Mouse (Mus musculus): ENCODE measurements at regions not wholly inside any gene's neighbourhood (a gene's known extent, or its start where the extent isn't known, plus 50 kb on each side); places are given as distances from the start of the nearest gene placed in this dataset.

DNA sequence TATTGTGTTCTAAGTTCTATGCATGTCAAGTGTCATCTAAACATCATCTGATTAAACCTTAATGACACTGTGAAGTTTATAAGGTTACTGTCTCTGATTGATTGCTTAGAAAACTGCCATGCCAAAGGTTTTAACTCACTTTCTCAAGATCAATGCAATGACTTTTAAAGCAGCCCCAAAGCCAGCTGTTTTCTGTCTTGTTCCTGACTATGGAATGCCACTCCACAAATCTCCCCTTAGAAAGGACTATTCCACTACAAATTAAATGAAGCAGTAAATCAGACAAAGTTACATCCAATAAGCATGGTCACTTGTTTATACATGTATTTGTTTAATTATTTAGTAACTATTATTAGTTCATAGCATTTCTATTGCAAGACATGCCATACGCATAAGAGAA lies 247.1 kb upstream of the Pappa start:
- TF ChIP-seq POLR2A (IDR thresholded peaks at IDR 0.05; ENCODE audit: low read depth, low read length) (no peak), ZMIZ1 (IDR thresholded peaks at IDR 0.05; ENCODE audit: low read depth, low read length) (no peak), CTCF (conservative IDR thresholded peaks at IDR 0.05 in 1 of 2, IDR thresholded peaks at IDR 0.05 in 1 of 2; ENCODE audit: low read depth in 2 of 2, low read length in 2 of 2) (no peak), SIN3A (IDR thresholded peaks at IDR 0.05; ENCODE audit: low read length) (no peak), ZC3H11A (IDR thresholded peaks at IDR 0.05; ENCODE audit: low read depth, low read length) (no peak), KAT2A (IDR thresholded peaks at IDR 0.05; ENCODE audit: insufficient replicate concordance, low read length) (no peak), JUN (IDR thresholded peaks at IDR 0.05; ENCODE audit: insufficient read depth, low read depth, low read length) (no peak), HCFC1 (IDR thresholded peaks at IDR 0.05; ENCODE audit: low read depth, low read length) (no peak), NELFE (IDR thresholded peaks at IDR 0.05; ENCODE audit: low read depth, low read length) (no peak), MXI1 (IDR thresholded peaks at IDR 0.05; ENCODE audit: low read depth, low read length) (no peak), ELF1 (IDR thresholded peaks at IDR 0.05; ENCODE audit: low read depth, low read length) (no peak), MAFK (IDR thresholded peaks at IDR 0.05; ENCODE audit: insufficient replicate concordance, low read length) (no peak), ZKSCAN1 (IDR thresholded peaks at IDR 0.05; ENCODE audit: borderline replicate concordance, low read depth, low read length) (no peak)
